Mouse (Mus musculus): ENCODE data around the gene Cpvl. TPM values are rescaled to one million over a fixed set of nuclear protein-coding genes. Genes with fewer than 3 reads are reported as not detected.
A peak's percentile ranks its signal among the peaks of the same experiment; 100 is the strongest.

Cpvl gene
- total RNA-seq, 2 experiments from 2014 or later, result 0.17 TPM; not detected in 1

DNA sequence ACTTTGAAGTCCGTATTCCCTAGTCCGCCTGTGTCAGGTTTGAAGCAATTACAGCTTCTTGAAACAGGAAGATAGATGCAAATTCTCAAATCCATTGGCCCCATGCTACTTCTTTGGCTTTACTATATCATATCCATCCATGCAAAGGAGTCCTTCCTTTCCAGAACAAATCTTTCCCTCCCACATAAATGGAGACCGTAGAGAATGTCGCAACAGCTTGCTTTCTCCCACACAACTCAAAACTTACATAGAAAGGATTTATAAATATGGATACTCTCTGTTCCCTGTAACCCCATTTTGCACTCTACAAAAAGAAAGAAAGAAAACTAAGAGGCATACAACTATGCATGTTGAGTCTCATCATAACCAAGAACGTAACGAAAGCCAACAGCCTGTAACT lies 81.3 kb downstream of the Cpvl start:
- DNase-seq (ENCODE audit: extremely low spot score in 1 of 2, low spot score in 1 of 2), result no peak

DNA sequence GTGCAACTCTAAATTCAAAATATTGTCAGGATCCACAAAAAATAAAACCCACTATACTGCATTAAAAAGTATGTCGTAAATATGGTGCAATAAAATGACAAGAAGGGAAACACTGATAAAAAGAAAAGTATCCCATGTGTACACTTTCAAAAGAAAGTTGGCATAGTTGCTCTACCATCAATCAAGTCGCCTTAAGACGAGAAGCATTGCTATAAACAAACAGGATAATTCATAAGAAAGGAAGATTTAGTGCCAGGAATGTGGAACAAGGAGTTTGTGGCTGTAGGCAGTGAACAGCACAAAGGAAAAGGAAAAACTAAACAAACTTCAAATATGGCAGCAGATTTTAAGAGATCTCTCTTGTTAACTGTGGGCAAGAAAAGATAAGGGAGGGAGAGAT lies 84.7 kb downstream of the Cpvl start:
- DNase-seq (ENCODE audit: extremely low spot score in 1 of 2, low spot score in 1 of 2), result no peak

DNA sequence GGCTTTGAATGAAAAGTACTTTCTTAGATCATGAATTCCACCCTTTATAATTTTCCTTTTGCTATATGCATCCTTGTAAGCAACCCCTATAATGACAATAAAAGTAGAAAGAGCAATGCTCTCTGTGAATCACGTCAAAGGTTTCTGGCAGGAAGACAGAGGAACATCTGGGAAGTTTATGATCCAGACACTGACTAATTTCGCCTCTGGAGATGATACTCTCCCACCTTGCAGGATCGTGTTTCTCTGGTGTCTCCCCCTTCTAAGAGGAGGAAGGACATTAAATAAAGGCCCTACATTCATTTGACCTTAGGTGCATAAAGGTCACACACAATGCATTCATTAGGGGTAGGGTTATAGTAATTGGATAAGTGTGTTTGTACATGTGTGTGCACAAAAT lies 87.4 kb downstream of the Cpvl start:
- no peak for DNase-seq (ENCODE audit: extremely low spot score in 1 of 2, low spot score in 1 of 2)

DNA sequence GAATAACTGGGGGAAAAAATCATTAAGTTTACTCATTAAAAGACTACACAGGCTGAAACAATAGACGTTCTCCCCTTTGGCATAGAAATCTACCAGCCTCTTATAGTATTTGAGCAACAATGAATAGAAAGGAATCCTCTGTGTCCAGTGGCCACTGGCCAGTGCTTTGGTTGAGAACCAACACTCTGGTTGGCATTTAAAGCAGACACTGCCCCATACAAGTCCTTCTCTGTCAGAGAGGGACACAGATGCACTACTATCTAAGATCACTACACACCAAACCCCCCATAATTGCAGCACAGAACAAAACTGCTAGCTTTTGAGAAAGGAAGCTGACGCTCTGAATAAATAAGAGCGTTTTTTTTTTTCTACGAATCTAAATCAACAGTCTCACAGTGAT lies 93.5 kb downstream of the Cpvl start:
- no peak for DNase-seq (ENCODE audit: extremely low spot score in 1 of 2, low spot score in 1 of 2)

DNA sequence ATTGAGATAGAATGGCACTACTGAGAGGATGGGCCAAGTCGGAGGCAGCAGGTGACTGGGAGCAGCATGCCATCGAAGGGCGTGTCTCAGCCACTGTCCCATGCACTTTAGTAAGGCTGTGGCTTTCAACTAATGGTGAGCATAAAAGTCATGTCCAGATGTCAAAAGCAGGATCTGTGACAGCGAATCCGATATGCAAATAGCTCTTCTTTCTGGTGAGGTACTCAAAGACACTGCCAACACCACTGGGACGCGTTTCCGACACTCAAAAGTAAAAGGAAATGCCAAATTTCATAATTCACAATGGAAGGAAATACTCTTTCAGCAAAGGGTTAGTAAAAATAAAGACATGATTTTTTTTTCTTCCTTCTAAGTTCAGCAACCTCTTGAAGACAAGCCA lies 94.0 kb downstream of the Cpvl start:
- DNase-seq (ENCODE audit: extremely low spot score in 1 of 2, low spot score in 1 of 2), result no peak

DNA sequence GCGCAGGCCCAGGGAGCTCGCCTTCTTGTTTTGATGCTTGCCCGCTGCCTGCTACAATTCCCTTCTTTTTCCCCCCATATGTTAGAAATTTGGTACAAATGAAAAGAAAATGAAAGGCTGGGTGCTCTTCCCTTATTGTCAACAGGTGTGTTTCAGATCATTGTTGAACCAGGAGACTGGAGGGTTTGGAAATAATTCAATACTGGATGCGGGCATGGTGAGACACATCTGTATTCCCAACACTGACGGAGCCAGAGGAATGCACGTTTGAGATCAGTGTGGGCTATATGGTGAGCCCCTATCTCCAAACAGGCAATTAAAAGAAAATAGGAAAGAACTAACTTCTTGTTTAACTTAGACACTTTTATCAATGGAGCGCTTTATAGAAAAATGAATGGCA lies 95.1 kb downstream of the Cpvl start:
- DNase-seq (ENCODE audit: extremely low spot score in 1 of 2, low spot score in 1 of 2), result no peak

DNA sequence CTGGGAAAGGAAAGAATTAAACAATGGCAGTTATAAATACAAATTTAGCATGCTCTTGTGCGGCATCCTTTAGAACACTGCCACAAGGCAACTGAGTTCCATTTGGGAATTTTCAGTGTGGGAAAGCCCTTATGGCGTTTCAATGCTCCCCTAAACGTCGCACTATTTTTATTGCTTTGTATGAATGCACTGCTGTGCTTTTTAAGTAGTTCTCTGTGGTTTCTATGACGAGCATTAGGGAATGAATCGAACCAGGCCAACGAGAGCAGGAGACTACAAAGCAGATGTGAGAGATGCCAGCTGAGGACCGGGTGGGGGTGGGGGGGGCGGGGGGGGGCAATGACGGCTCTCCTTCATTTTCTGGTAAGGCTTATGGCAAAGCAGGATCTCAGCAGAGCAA lies 96.8 kb downstream of the Cpvl start:
- no peak for DNase-seq (ENCODE audit: extremely low spot score in 1 of 2, low spot score in 1 of 2)

DNA sequence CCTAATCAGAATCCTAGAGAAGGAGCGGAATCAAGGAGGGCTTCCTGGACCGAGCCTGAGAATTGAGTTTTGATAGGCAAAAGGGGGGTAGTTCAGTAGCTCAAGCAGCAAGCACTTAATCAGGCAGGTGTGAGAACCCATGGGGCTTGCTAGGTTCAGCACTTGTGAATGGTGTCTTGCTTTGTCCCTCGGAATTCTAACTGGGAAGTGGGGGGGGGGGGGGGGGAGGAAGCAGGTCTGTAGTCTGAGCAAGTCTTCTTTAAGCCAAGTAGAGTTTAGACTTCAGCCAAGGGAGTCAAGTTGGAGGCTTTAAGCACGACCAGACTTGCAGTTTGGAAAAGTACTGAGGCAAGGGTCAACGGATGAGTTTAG lies 97.2 kb downstream of the Cpvl start:
- no peak for DNase-seq (ENCODE audit: extremely low spot score in 1 of 2, low spot score in 1 of 2)

DNA sequence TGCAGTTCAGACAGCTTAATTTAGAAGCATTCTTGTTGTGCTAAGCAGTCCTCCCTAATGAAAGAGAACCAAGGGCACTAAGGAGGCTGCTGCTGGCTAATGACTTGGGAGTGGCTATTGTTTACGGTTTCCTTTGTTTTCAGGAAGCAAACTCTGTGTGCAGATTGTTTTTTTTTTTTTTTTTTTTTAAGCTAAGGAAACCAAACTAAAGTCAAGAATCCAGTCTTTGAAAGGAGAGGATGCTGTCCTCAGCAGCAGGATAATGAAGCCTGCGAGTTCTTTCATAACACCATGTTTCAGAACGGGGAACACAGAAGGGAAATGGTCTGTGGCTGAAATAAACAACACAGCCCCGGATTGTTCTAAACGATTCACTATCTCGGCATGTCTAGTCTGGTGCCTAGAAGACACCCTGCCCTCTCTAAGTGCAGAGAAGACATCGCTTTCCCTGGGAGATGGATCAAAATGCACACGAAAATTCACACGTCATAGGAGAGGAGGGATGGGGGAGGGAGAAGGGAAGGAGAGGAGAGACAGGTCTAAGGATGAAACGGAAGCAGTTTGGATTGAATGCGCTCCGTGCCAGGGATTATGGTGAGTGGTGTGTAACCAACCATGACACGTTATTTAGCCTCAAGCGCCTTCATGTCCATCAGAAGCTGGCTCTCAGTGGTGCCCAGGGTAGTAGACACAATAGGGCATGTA lies 97.8 kb downstream of the Cpvl start:
- no peak for DNase-seq (ENCODE audit: extremely low spot score in 1 of 2, low spot score in 1 of 2)

DNA sequence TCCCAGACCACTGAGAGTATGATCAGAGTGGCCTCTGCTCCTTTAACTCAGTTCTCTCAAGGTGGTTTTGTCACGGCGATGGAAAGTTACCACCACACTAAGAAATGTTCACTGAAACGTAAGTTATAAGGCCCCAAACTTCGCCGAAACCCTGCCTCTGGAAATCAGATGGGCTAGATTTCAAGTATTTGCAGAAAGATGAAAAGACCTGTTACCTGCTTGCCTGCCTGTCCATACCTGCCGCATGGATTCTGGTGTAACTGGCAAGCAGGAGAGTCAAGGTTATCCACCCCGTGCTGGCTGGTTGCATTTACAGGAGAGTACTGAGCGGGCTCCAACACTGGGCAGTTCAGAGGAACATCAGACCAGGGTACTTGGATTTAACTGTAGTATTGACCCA lies 98.9 kb downstream of the Cpvl start:
- DNase-seq (ENCODE audit: extremely low spot score in 1 of 2, low spot score in 1 of 2), result no peak

DNA sequence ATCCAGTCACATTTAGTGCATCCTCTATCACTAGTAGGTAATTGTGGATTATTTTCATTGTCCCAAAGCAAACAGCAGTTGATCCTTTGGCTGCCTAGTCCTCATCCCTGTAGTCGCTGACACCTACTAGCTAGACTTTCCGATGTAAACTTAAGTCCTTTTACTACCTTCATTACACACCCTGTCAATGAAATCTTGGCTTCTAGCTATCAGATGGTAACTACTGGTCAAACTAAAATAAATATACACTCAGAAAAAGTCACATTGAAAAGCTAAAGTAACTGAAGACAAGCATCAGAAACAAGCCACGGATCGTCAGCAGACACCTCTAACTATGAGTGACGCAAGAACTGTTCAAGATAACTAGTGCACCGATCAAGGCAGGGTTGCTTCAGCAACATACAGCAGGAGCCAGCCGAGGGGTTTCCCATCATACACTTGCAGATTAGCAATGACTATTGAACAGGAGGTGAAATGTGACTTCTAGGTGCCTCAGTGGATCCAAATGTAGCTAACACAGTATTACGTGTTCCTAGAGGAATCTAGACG lies 103.5 kb downstream of the Cpvl start:
- no peak for DNase-seq (ENCODE audit: extremely low spot score in 1 of 2, low spot score in 1 of 2)

DNA sequence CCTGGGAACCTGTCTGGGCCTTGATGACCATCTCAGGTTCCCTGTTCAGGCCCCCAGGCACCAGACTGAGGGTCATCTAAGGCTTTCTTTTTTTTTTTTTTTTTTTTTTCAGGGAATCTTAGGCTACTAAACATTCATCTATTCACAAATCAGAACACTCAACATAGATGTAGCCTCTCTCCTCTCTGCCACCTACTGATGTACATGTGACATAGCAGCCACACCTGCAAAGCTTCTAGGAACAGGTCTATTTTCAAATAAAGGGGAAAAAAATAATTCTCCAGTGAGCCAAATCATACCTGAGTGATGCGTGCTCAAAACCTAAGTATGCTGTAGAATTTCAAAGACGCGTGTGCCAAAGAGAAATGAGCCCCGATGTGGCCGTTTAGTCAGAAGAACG lies 106.6 kb downstream of the Cpvl start:
- DNase-seq (ENCODE audit: extremely low spot score in 1 of 2, low spot score in 1 of 2), result no peak

DNA sequence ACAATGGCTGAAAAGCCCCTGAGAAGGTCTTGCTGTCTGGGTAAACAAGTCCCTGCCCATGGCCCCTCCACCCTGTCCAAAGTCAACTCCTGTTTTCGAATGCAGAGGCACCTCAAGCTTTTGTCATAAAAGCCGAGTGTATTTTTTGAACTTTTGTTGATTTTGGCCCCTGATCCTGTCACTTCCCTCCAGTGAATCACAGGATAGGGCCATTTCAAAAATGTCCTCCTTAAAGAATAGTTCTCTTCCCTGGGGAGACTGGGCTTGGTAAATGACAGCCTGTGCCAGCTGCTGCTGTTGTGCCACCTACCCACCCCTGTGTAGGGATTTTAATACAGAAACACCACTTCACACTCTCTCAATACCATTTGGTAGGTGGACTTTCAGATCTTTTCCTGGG lies 115.5 kb downstream of the Cpvl start:
- DNase-seq (ENCODE audit: extremely low spot score in 1 of 2, low spot score in 1 of 2), result no peak

DNA sequence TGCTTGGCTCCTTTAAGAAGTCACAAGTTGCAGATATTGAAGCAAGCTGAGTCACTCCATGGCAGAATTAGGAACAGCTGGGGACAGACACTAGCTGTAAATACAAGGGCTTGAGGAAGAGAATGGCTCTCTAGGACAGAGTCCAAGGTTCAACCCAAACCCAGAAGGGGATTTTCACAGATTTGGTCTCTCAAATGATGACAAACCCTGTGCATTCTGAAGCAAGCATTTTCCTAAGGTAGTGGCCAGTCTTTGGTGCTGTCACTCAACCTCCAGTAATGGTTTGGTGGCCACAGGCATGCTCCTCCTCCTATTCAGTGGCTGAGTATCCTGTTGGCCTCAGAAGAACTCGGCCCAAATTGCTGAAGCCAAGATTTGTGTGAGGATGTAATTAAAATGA lies 119.4 kb downstream of the Cpvl start:
- DNase-seq (ENCODE audit: extremely low spot score in 1 of 2, low spot score in 1 of 2), result no peak

DNA sequence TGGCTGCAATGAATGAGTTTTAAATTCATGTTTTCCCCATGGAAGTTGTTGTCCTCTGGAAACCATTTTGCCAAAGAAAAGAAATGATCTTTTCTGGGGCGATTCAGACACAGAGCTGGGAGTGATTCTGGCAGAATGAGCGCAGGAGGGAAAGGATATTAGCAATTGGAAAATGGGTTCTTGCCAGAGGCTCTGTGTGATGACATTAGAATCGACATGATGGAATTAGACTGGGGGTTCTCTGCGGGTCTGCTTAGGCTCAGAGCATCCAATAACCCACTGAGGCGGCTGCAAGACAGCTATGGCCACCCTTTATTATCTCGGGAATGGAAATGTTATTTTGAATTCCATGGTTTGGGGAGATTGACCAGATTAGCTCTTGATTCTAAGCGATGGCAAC lies 120.6 kb downstream of the Cpvl start:
- DNase-seq (ENCODE audit: extremely low spot score in 1 of 2, low spot score in 1 of 2), result no peak

DNA sequence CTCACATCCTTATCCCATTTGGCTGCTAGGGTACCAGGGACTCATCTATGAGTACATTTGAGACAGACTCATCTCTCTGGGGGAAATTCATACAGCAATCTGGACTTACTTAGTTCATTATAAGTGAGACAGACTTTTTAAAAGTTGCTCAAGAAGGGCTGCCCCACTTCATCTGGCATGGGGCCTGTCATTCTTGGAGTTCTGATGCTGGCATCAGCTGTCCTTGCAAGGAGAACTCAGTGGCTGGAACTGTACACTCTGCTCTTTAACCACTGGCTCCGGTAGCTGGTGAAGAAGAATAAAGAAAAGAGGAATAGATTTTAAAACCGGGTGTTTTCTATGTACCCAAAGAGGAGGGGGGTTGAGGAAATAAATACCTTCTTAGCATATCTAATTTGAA lies 121.7 kb downstream of the Cpvl start:
- no peak for DNase-seq (ENCODE audit: extremely low spot score in 1 of 2, low spot score in 1 of 2)

DNA sequence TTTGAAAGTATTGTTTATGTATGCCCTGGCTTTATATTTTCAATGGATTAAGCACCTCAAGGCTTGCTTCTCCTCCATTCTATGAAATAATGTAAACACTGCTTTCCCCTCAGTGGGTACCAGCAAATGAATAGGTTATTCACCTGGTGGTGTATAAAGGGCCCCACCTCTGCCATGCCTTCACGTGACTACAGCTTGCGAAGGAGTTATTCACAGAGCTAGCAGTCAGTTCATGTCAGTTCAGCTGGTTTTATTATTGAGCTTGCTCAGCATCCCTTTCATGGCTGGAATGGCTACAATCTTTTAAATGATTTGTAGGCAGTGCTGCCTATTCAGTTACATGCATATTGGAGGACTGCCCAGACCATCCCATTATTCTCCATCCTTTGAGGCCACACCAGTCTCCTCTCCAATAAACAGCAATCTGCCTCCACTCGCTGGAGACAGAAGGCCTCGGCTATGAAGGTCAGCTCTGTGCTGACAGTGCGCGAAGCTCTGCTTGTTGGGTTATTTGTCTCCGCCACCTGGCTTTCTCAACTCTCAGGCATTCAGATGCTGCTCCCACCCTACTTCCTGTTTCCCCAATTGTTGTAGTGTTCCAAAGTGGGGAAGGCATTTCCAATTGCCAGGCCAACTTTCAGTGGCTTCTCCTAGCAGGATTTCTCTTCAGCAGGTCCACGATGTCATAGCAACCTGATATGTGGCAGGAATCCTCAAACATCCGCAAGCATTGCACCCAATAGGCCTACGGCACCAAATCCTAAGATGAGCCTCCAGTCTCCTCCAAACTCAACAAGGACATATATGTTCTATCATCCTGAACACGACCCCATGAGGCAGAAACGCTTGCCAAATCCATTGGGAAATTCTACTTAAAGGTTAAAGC lies 123.3 kb downstream of the Cpvl start:
- DNase-seq (ENCODE audit: extremely low spot score in 1 of 2, low spot score in 1 of 2), result peak in 1 of 2 experiments; percentile 11

DNA sequence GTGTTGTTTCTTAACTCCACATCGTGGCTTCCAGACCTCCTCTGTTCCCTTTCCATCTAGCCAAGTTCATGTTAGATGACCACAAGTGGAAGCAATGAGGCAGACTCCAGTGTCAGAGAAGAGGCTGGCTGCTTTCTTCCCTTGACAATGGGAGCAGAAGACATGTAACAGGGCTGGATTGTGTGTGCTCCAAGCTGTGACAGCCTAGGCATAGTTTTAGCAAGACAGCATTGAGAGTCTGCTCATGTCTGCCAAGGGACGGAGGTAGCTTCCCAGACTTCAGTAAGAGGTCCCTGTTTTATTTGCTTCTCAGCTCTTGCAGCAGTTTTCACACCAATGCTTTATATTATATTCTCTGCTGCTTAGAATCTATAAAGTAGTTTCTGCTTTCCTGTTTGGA lies 124.2 kb downstream of the Cpvl start:
- DNase-seq (ENCODE audit: extremely low spot score in 1 of 2, low spot score in 1 of 2), result no peak

DNA sequence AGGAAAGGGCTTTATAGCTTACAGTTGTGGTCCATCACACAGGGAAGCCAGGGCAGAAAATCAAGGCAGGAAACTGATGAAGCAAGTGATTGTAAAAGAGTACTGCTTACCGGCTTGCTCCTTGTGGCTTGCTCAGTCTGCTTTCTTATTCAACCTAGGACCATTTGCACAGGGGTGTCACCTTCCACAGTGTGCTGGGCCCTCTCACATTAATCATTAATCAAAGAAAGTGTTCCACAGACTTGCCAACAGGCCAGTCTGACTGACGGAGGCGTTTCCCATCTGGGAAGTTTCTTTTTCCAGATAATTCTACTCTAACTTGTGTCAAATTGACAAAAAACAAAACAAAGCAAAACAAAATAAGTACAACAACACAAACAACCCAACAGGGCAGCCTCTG lies 124.9 kb downstream of the Cpvl start:
- DNase-seq (ENCODE audit: extremely low spot score in 1 of 2, low spot score in 1 of 2), result no peak

DNA sequence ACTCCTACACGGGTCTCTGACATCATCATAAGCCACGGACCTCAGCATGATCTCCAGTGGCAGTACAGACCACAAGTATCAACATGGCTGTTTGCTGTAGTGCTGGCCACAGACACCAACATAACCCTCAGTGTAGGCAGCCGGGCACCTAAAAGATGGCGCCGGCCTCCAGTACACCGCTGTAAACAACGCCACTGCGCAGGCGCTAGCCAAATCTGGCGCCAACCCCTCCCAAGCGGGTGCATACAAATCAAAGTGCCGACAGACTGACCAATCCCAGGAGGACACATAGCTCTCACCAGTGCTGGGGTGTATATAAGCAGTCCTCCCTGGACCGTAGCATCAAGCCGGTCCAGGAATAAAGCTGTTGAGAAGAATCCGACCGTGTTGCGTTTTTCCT lies 133.8 kb downstream of the Cpvl start:
- no peak for DNase-seq (ENCODE audit: extremely low spot score in 1 of 2, low spot score in 1 of 2)

DNA sequence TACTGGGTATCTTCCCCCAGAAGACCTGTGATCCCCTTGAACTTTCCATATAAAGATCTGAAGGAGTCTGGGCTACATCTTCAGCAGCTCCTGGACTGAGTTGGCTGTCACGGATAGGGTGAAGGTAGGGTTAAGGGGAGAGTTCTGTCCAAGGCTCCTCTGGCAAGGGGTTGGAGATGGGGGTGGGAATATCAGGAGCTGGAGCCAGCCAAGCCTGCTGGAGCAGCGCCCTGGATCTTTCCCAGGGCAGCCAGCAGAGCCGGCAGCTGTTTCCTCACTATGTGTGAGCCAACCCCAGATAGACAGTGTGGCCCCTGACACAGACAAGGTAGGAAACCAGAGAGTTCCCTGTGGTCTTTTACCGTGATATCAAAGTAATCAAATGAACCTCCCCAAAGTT lies 153.3 kb downstream of the Cpvl start:
- DNase-seq (ENCODE audit: extremely low spot score in 1 of 2, low spot score in 1 of 2), result peak in 1 of 2 experiments; percentile 28

Data from layer of hippocampus, postnatal 25 days (tissue).